ENCODE assay signal across 25 mouse cellular contexts in genomic region chr1:160144343-160144742, GRCm38 (mm10). TPM values are rescaled to one million over a fixed set of nuclear protein-coding genes. Genes with fewer than 3 reads are reported as not detected.
DNase-seq lines count a peak whose midpoint lies in the region; ATAC-seq and TF ChIP-seq lines count a peak whose summit lies in the region.
"Had no signal": no experiment of that assay in that cellular context is flagged by ENCODE, and none has a peak within 500 bp of the region (broad histone marks: within the 10 kb centered on the region; RNA-seq: fewer than 3 reads in every experiment).

No protein-coding gene starts in this region.

- in situ Hi-C loops in ES-E14 (cut with MboI; ENCODE audit: low sequenced_read_pairs in 2 of 2, unreplicated experiment in 2 of 2) = no loop called here

- ATAC-seq in forebrain, embryonic 16.5 days = 0 out of 2 replicates have a peak, but pooled peaks have one; percentile 26
- no peak for ATAC-seq in forebrain, embryonic 15.5 days (replicated peaks)
- no peak for ATAC-seq in liver, embryonic 11.5 days (replicated peaks; ENCODE audit: low FRiP score)
- ATAC-seq: CD4-positive, CD25-positive, alpha-beta regulatory T cell, adult 4 months; forebrain, embryonic 13.5 days had no signal

- DNase-seq in ES-E14 (ENCODE audit: low read depth, low spot score) (no peak), ZHBTc4 (ENCODE audit: low read depth, low spot score) (peak; percentile 15)
- DNase-seq in liver, embryonic 11.5 days (ENCODE audit: low spot score) = no peak
- DNase-seq: adrenal gland, adult 2 months; adrenal gland, postnatal 10 days; adrenal gland, postnatal 25 days; B cell, adult 2 months; cerebellum, adult 11 months; cerebellum, adult 18-20 months; cerebellum, adult 8-10 months; cerebellum, adult 9-11 months; cerebellum, postnatal 14 days; cerebellum, postnatal 36 days; embryo, embryonic 11 days had no signal

- no peak overlapping the region for H3K4me3 ChIP-seq in forebrain, embryonic 16.5 days (replicated peaks; ENCODE audit: low read length)
- no peak overlapping the region for H3K4me3 ChIP-seq in forebrain, embryonic 15.5 days
- H3K4me3 ChIP-seq in ES-E14 (ENCODE audit: insufficient read depth in 1 of 2, low read depth in 1 of 2, low read length in 2 of 2, poor library complexity in 1 of 2, severe bottlenecking in 1 of 2) = no peak overlapping the region
- no peak overlapping the region for H3K4me3 ChIP-seq in liver, embryonic 11.5 days (ENCODE audit: low read depth, low read length)
- H3K4me3 ChIP-seq: embryonic facial prominence, embryonic 13.5 days; embryonic facial prominence, embryonic 15.5 days; erythroblast, embryonic 14.5 days; forebrain, embryonic 10.5 days; forebrain, embryonic 13.5 days had no signal

- no peaks in the 10 kb centered on the region for H3K36me3 ChIP-seq in forebrain, embryonic 16.5 days (ENCODE audit: control insufficient read depth, insufficient read depth)
- no peaks in the 10 kb centered on the region for H3K36me3 ChIP-seq in forebrain, embryonic 15.5 days
- no peaks in the 10 kb centered on the region for H3K36me3 ChIP-seq in ES-E14 (ENCODE audit: control insufficient read depth, insufficient read depth, low read length, poor library complexity, severe bottlenecking)
- no peaks in the 10 kb centered on the region for H3K36me3 ChIP-seq in liver, embryonic 11.5 days (ENCODE audit: control insufficient read depth, insufficient read depth, low read length)
- H3K36me3 ChIP-seq: embryonic facial prominence, embryonic 13.5 days; embryonic facial prominence, embryonic 15.5 days; forebrain, embryonic 10.5 days had no signal

- H3K4me1 ChIP-seq in forebrain, embryonic 16.5 days (replicated peaks; ENCODE audit: control insufficient read depth, insufficient read depth, low read length) = peaks cover 4% of the 10 kb centered on the region; the same call in 1 of the 2 replicates
- H3K4me1 ChIP-seq in forebrain, embryonic 15.5 days = peaks cover 5% of the 10 kb centered on the region
- H3K4me1 ChIP-seq in ES-E14 (ENCODE audit: control insufficient read depth in 2 of 2, insufficient read depth in 2 of 2, low read length in 2 of 2, poor library complexity in 1 of 2) = peaks cover 0 to 14% of the 10 kb centered on the region in 2 experiments; a peak in 1 of 4 replicates
- H3K4me1 ChIP-seq in liver, embryonic 11.5 days (replicated peaks; ENCODE audit: control insufficient read depth, insufficient read depth, low read length) = no peaks in the 10 kb centered on the region

- no peak overlapping the region for H3K9ac ChIP-seq in forebrain, embryonic 16.5 days (replicated peaks; ENCODE audit: low read depth, low read length)
- no peak overlapping the region for H3K9ac ChIP-seq in forebrain, embryonic 15.5 days (replicated peaks)
- H3K9ac ChIP-seq in ES-E14 (ENCODE audit: insufficient read depth, low read depth, low read length, poor library complexity, severe bottlenecking) = no peak overlapping the region
- H3K9ac ChIP-seq in liver, embryonic 11.5 days (ENCODE audit: low read depth, low read length) = no peak overlapping the region
- H3K9ac ChIP-seq: embryonic facial prominence, embryonic 13.5 days; embryonic facial prominence, embryonic 15.5 days; forebrain, embryonic 13.5 days had no signal

- no peaks in the 10 kb centered on the region for H3K9me3 ChIP-seq in forebrain, embryonic 16.5 days (ENCODE audit: control insufficient read depth, low read length)
- no peaks in the 10 kb centered on the region for H3K9me3 ChIP-seq in forebrain, embryonic 15.5 days
- no peaks in the 10 kb centered on the region for H3K9me3 ChIP-seq in ES-E14 (ENCODE audit: control insufficient read depth, insufficient read depth, low read depth, low read length)
- no peaks in the 10 kb centered on the region for H3K9me3 ChIP-seq in liver, embryonic 11.5 days (ENCODE audit: control insufficient read depth, low read length)
- H3K9me3 ChIP-seq: embryonic facial prominence, embryonic 13.5 days; embryonic facial prominence, embryonic 15.5 days; forebrain, embryonic 10.5 days; forebrain, embryonic 13.5 days had no signal

- no peak overlapping the region for H3K4me2 ChIP-seq in forebrain, embryonic 16.5 days (ENCODE audit: low read length)
- H3K4me2 ChIP-seq in forebrain, embryonic 15.5 days (replicated peaks) = no peak overlapping the region
- no peak overlapping the region for H3K4me2 ChIP-seq in liver, embryonic 11.5 days
- H3K4me2 ChIP-seq: embryonic facial prominence, embryonic 13.5 days; embryonic facial prominence, embryonic 15.5 days; forebrain, embryonic 13.5 days had no signal

- H3K27ac ChIP-seq in forebrain, embryonic 16.5 days (ENCODE audit: low read length) = no peak overlapping the region
- H3K27ac ChIP-seq in forebrain, embryonic 15.5 days (replicated peaks) = no peak overlapping the region
- H3K27ac ChIP-seq in ES-E14 (ENCODE audit: insufficient read depth, low read depth, low read length, poor library complexity, severe bottlenecking) = no peak overlapping the region
- no peak overlapping the region for H3K27ac ChIP-seq in liver, embryonic 11.5 days (ENCODE audit: low read depth, low read length)
- H3K27ac ChIP-seq: embryonic facial prominence, embryonic 13.5 days; embryonic facial prominence, embryonic 15.5 days; forebrain, embryonic 10.5 days; forebrain, embryonic 13.5 days had no signal

- no peaks in the 10 kb centered on the region for H3K27me3 ChIP-seq in forebrain, embryonic 16.5 days (replicated peaks; ENCODE audit: control insufficient read depth, insufficient read depth, low read length)
- H3K27me3 ChIP-seq in forebrain, embryonic 15.5 days = no peaks in the 10 kb centered on the region
- H3K27me3 ChIP-seq in liver, embryonic 11.5 days (replicated peaks; ENCODE audit: control insufficient read depth, insufficient read depth, low read length) = no peaks in the 10 kb centered on the region
- H3K27me3 ChIP-seq: CH12.LX; forebrain, embryonic 13.5 days had no signal

- 57% methylated on average over 7 of the region's 7 CpGs for WGBS in forebrain, embryonic 16.5 days
- WGBS in forebrain, embryonic 15.5 days = 58% methylated on average over 7 of the region's 7 CpGs
- WGBS in liver, embryonic 11.5 days = 82% methylated on average over 7 of the region's 7 CpGs

TF ChIP-seq in ES-E14, 5 proteins besides CTCF, POLR2A, EP300 and RAD21:
- TF ChIP-seq HCFC1 (IDR thresholded peaks at IDR 0.05; ENCODE audit: borderline replicate concordance, insufficient read depth, low read length) (no peak), ZC3H11A (IDR thresholded peaks at IDR 0.05; ENCODE audit: borderline replicate concordance, low read depth, low read length) (no peak), MAFK (IDR thresholded peaks at IDR 0.05; ENCODE audit: insufficient read depth, low read depth, low read length) (no peak), CHD2 (IDR thresholded peaks at IDR 0.05; ENCODE audit: low read depth, low read length) (no peak), ZNF384 (IDR thresholded peaks at IDR 0.05; ENCODE audit: low read depth, low read length) (peak; percentile 55; the same call in 1 of the 2 replicates)

RNA-seq across cellular contexts. Expression of gene Tnn, which starts 9.0 kb away (rescaled TPM):
- polyA plus RNA-seq in forebrain, embryonic 16.5 days (2015; fragmentation: Nextera tagmentation; extraction: Ambion mirVana) = 0.15 and 0.19 TPM in 2 replicates
- 0.05 TPM in 1 of 2 replicates, not detected in the other for polyA plus RNA-seq in forebrain, embryonic 15.5 days (2015; fragmentation: Nextera tagmentation; extraction: Ambion mirVana)
- total RNA-seq in ES-E14 (2012; rRNA removed) = 0.11 and 0.18 TPM in 2 replicates
- not detected in 2 replicates for polyA plus RNA-seq in liver, embryonic 11.5 days (2014; fragmentation: Nextera tagmentation; extraction: Ambion mirVana)
- total RNA-seq: CH12.LX; common myeloid progenitor, adult 5-6 weeks; MEL had no signal
- polyA plus RNA-seq: adrenal gland, adult 2 months; erythroblast, embryonic 14.5 days; forebrain, embryonic 10.5 days; forebrain, embryonic 13.5 days had no signal

RNA-seq across cellular contexts. Expression of gene Mrps14, which starts 50.7 kb away (rescaled TPM):
- polyA plus RNA-seq in forebrain, embryonic 16.5 days (2015; fragmentation: Nextera tagmentation; extraction: Ambion mirVana) = 162 and 186 TPM in 2 replicates
- polyA plus RNA-seq in forebrain, embryonic 15.5 days (2015; fragmentation: Nextera tagmentation; extraction: Ambion mirVana) = 178 and 182 TPM in 2 replicates
- total RNA-seq in ES-E14 (2012; rRNA removed) = 70.3 and 71.6 TPM in 2 replicates
- 308 and 309 TPM in 2 replicates for polyA plus RNA-seq in liver, embryonic 11.5 days (2014; fragmentation: Nextera tagmentation; extraction: Ambion mirVana)
